Mouse (Mus musculus): Measurements from ENCODE around the gene Mgme1. TPM values are rescaled to one million over a fixed set of nuclear protein-coding genes. Genes with fewer than 3 reads are reported as not detected.

Mgme1 gene
- polyA plus RNA-seq, 1 experiment: 4.7 TPM

GRCm38 (mm10) chr2:144295145-144295735 lies 24.8 kb downstream of the Mgme1 start:
- whole genome bisulfite sequencing: 71% methylated on average over 9 of the region's 9 CpGs
- no peaks in the 10 kb centered on the region for H3K27me3 ChIP-seq (ENCODE audit: control insufficient read depth, insufficient read depth, low read length)
- H3K36me3 ChIP-seq (ENCODE audit: control insufficient read depth, insufficient read depth, low read length): no peaks in the 10 kb centered on the region
- H3K27ac ChIP-seq (ENCODE audit: control insufficient read depth, insufficient read depth, low read length): no peak overlapping the region
- H3K4me1 ChIP-seq (replicated peaks; ENCODE audit: control insufficient read depth, insufficient read depth, low read length): no peaks in the 10 kb centered on the region
- no peak for DNase-seq
- no peak for TF ChIP-seq CTCF (IDR thresholded peaks at IDR 0.05; ENCODE audit: borderline replicate concordance, control insufficient read depth, extremely low read depth, insufficient read depth, low read length, poor library complexity)
- H3K4me3 ChIP-seq (ENCODE audit: control insufficient read depth, insufficient read depth, low read length): no peak overlapping the region

GRCm38 (mm10) chr2:144299749-144300669 lies 29.5 kb downstream of the Mgme1 start:
- no peak overlapping the region for H3K4me3 ChIP-seq (ENCODE audit: control insufficient read depth, insufficient read depth, low read length)
- WGBS: 36% methylated on average over 9 of the region's 9 CpGs
- no peak for DNase-seq
- no peak for TF ChIP-seq CTCF (IDR thresholded peaks at IDR 0.05; ENCODE audit: borderline replicate concordance, control insufficient read depth, extremely low read depth, insufficient read depth, low read length, poor library complexity)
- TF ChIP-seq POLR2A (IDR thresholded peaks at IDR 0.05; ENCODE audit: control insufficient read depth, extremely low read depth, insufficient read depth, low read length, poor library complexity): no peak
- no peaks in the 10 kb centered on the region for H3K4me1 ChIP-seq (replicated peaks; ENCODE audit: control insufficient read depth, insufficient read depth, low read length)
- no peaks in the 10 kb centered on the region for H3K36me3 ChIP-seq (ENCODE audit: control insufficient read depth, insufficient read depth, low read length)
- H3K27me3 ChIP-seq (ENCODE audit: control insufficient read depth, insufficient read depth, low read length): no peaks in the 10 kb centered on the region
- H3K27ac ChIP-seq (ENCODE audit: control insufficient read depth, insufficient read depth, low read length): no peak overlapping the region

GRCm38 (mm10) chr2:144301101-144301500 lies 30.6 kb downstream of the Mgme1 start:
- H3K27ac ChIP-seq (ENCODE audit: control insufficient read depth, insufficient read depth, low read length): no peak overlapping the region
- WGBS: 92% methylated on average over 11 of the region's 11 CpGs
- no peaks in the 10 kb centered on the region for H3K4me1 ChIP-seq (replicated peaks; ENCODE audit: control insufficient read depth, insufficient read depth, low read length)

GRCm38 (mm10) chr2:144305721-144306294 lies 35.3 kb downstream of the Mgme1 start:
- Histone ChIP-seq H3K27ac (ENCODE audit: control insufficient read depth, insufficient read depth, low read length) (no peak overlapping the region), H3K36me3 (ENCODE audit: control insufficient read depth, insufficient read depth, low read length) (no peaks in the 10 kb centered on the region), H3K27me3 (ENCODE audit: control insufficient read depth, insufficient read depth, low read length) (no peaks in the 10 kb centered on the region), H3K4me3 (ENCODE audit: control insufficient read depth, insufficient read depth, low read length) (no peak overlapping the region), H3K4me1 (replicated peaks; ENCODE audit: control insufficient read depth, insufficient read depth, low read length) (no peaks in the 10 kb centered on the region)
- 93% methylated on average over 18 of the region's 18 CpGs for WGBS
- DNase-seq: no peak
- TF ChIP-seq CTCF (IDR thresholded peaks at IDR 0.05; ENCODE audit: borderline replicate concordance, control insufficient read depth, extremely low read depth, insufficient read depth, low read length, poor library complexity) (no peak), POLR2A (IDR thresholded peaks at IDR 0.05; ENCODE audit: control insufficient read depth, extremely low read depth, insufficient read depth, low read length, poor library complexity) (no peak)

More at GRCm38 (mm10) chr2:144301101-144301500, 30.6 kb downstream of the Mgme1 start:
- H3K36me3 ChIP-seq (ENCODE audit: control insufficient read depth, insufficient read depth, low read length): no peaks in the 10 kb centered on the region
- TF ChIP-seq CTCF (IDR thresholded peaks at IDR 0.05; ENCODE audit: borderline replicate concordance, control insufficient read depth, extremely low read depth, insufficient read depth, low read length, poor library complexity) (no peak), POLR2A (IDR thresholded peaks at IDR 0.05; ENCODE audit: control insufficient read depth, extremely low read depth, insufficient read depth, low read length, poor library complexity) (no peak)
- no peaks in the 10 kb centered on the region for H3K27me3 ChIP-seq (ENCODE audit: control insufficient read depth, insufficient read depth, low read length)
- no peak for DNase-seq
- no peak overlapping the region for H3K4me3 ChIP-seq (ENCODE audit: control insufficient read depth, insufficient read depth, low read length)

GRCm38 (mm10) chr2:144308561-144308960 lies 38.1 kb downstream of the Mgme1 start:
- Histone ChIP-seq H3K4me1 (replicated peaks; ENCODE audit: control insufficient read depth, insufficient read depth, low read length) (no peaks in the 10 kb centered on the region), H3K27ac (ENCODE audit: control insufficient read depth, insufficient read depth, low read length) (no peak overlapping the region), H3K36me3 (ENCODE audit: control insufficient read depth, insufficient read depth, low read length) (no peaks in the 10 kb centered on the region), H3K4me3 (ENCODE audit: control insufficient read depth, insufficient read depth, low read length) (no peak overlapping the region), H3K27me3 (ENCODE audit: control insufficient read depth, insufficient read depth, low read length) (no peaks in the 10 kb centered on the region)
- WGBS: 89% methylated on average over 8 of the region's 8 CpGs
- TF ChIP-seq CTCF (IDR thresholded peaks at IDR 0.05; ENCODE audit: borderline replicate concordance, control insufficient read depth, extremely low read depth, insufficient read depth, low read length, poor library complexity) (no peak), POLR2A (IDR thresholded peaks at IDR 0.05; ENCODE audit: control insufficient read depth, extremely low read depth, insufficient read depth, low read length, poor library complexity) (no peak)
- no peak for DNase-seq

- WGBS: 88% methylated on average over 5 of the region's 5 CpGs
- no peaks in the 10 kb centered on the region for H3K27me3 ChIP-seq (ENCODE audit: control insufficient read depth, insufficient read depth, low read length)
- H3K4me1 ChIP-seq (replicated peaks; ENCODE audit: control insufficient read depth, insufficient read depth, low read length): no peaks in the 10 kb centered on the region
- H3K27ac ChIP-seq (ENCODE audit: control insufficient read depth, insufficient read depth, low read length): no peak overlapping the region
- no peak for DNase-seq
- TF ChIP-seq POLR2A (IDR thresholded peaks at IDR 0.05; ENCODE audit: control insufficient read depth, extremely low read depth, insufficient read depth, low read length, poor library complexity): no peak
- no peak for TF ChIP-seq CTCF (IDR thresholded peaks at IDR 0.05; ENCODE audit: borderline replicate concordance, control insufficient read depth, extremely low read depth, insufficient read depth, low read length, poor library complexity)
- H3K4me3 ChIP-seq (ENCODE audit: control insufficient read depth, insufficient read depth, low read length): no peak overlapping the region
- H3K36me3 ChIP-seq (ENCODE audit: control insufficient read depth, insufficient read depth, low read length): no peaks in the 10 kb centered on the region
Observed at GRCm38 (mm10) chr2:144310273-144310672, 39.8 kb downstream of the Mgme1 start.

Data from thymus, adult 2 months (tissue).